Mouse (Mus musculus) intestine, embryonic 16.5 days (tissue): ENCODE results near the gene Cacna1a. TPM values are rescaled to one million over a fixed set of nuclear protein-coding genes. Genes with fewer than 3 reads are reported as not detected.

ENCODE experiments used
- ATAC-seq: fragments of 200-750 bp; cut with Nextera tagmentation; 2 replicates; pipeline ENCODE4 v1.8.0; 2017; ENCODE audit warnings: moderate TSS enrichment, moderate library complexity
- H3K27ac ChIP-seq: fragments of 300-500 bp; sonication (generic); 2 replicates; pipeline ENCODE4 v1.5.1; 2014; ENCODE audit warnings: mild to moderate bottlenecking, low read length
- H3K27me3 ChIP-seq: fragments of 300-500 bp; sonication (generic); replicated peaks from 2 replicates; pipeline ENCODE4 v1.6.1; 2014; ENCODE audit warnings: low read length, control low read depth, mixed read lengths; ENCODE audit not compliant: control insufficient read depth, insufficient read depth
- H3K36me3 ChIP-seq: fragments of 300-500 bp; sonication (generic); 2 replicates; pipeline ENCODE4 v1.6.1; 2014; ENCODE audit warnings: low read length, control low read depth; ENCODE audit not compliant: control insufficient read depth, insufficient read depth
- H3K4me1 ChIP-seq: fragments of 300-500 bp; sonication (generic); 2 replicates; pipeline ENCODE4 v1.6.1; 2014; ENCODE audit warnings: low read length, control low read depth, mixed read lengths; ENCODE audit not compliant: control insufficient read depth, insufficient read depth
- H3K4me2 ChIP-seq: fragments of 300-500 bp; sonication (generic); 2 replicates; pipeline ENCODE4 v1.6.1; 2014; ENCODE audit warnings: low read depth, low read length, control low read depth
- H3K4me3 ChIP-seq: fragments of 300-500 bp; sonication (generic); 2 replicates; pipeline ENCODE4 v1.5.1; 2014; ENCODE audit warnings: mild to moderate bottlenecking, low read length
- H3K9ac ChIP-seq: fragments of 300-500 bp; sonication (generic); 2 replicates; pipeline ENCODE4 v1.6.1; 2014; ENCODE audit warnings: low read depth, low read length
- H3K9me3 ChIP-seq: fragments of 300-500 bp; sonication (generic); 2 replicates; pipeline ENCODE4 v1.6.1; 2016; ENCODE audit warnings: low read length, control low read depth; ENCODE audit not compliant: control insufficient read depth
- WGBS: fragments of 180-500 bp; shearing (Covaris S2); extraction: QIAGEN DNeasy Blood & Tissue Kit; methylation state at CpG from one replicate; pipeline ENCODE4 v1.1.7; 2014; 5-methylcytosine and 5-hydroxymethylcytosine counted together
- polyA plus RNA-seq: library from polyadenylated mRNA; unstranded; fragments of >200 nt; fragmentation: Nextera tagmentation; extraction: Ambion mirVana; gene quantifications from 2 replicates; pipeline ENCODE4 v1.2.1, GENCODE M21; 2015

Gene Cacna1a
- polyA plus RNA-seq, 1 experiment from 2014 or later: 2.5 TPM

DNA sequence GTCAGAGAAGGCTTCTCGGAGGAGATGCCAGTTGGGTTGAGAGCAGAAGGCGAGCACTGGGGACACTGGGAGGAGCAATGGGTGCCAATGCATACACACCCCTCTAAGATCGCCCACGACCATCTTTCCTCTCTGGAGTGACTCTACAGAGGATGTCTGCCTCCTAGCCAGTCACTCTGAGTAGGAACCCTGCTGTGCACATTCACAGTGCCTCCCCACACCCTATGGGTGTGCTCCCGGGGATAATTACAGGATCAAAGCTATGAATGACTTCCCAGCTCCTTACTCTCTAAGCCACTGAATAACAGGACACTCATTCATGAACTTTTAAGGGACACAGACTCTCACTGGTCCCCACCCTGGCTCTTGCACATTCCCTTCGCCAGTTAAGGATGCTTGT lies 151.1 kb downstream of the Cacna1a start:
- no peak for ATAC-seq
- no peaks in the 10 kb centered on the region for H3K9me3 ChIP-seq
- no peak overlapping the region for H3K4me3 ChIP-seq
- H3K4me1 ChIP-seq: no peaks in the 10 kb centered on the region
- no peaks in the 10 kb centered on the region for H3K36me3 ChIP-seq
- no peak overlapping the region for H3K9ac ChIP-seq
- no peaks in the 10 kb centered on the region for H3K27me3 ChIP-seq
- 50% methylated on average over 6 of the region's 6 CpGs for WGBS
- H3K4me2 ChIP-seq: no peak overlapping the region
- no peak overlapping the region for H3K27ac ChIP-seq

DNA sequence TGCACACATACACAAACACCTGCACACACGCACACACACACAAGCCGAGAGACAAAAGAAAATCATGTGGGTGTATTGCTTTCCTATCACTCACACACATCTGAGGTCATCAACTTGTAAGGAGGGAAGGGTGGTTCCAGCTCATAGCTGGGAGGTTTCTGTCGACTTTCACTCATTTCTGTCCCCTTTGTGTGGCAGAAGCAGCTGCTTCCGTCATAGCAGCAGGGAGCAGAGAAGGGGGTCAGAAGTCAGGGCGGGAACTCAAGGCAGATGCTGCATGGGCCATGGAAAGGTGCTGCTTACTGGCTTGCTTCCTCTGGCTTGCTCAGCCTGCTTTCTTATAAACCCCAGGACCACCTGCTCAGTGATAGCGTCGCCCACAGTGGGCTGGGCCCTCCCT lies 154.2 kb downstream of the Cacna1a start:
- 73% methylated on average over 7 of the region's 7 CpGs for WGBS
- no peak for ATAC-seq
- no peaks in the 10 kb centered on the region for H3K36me3 ChIP-seq

DNA sequence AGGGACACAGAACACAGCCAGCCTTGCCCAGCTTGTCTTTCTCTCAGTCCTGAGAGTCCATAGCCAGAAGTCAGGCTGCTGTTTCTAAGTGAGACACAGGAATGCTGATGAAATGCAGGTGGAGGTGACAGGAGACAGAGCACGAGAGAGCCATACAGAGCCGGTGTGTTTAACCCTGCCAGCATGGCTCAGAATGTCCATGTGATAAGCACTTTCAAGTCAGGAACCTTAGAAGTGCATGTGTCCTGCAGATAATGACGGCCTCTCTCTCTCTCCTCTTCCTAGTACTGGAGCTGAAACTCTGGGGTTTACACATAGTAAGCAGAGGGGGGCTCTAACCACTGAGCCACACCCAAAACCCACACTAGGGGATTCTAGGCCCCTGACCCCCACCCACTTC lies 157.3 kb downstream of the Cacna1a start:
- ATAC-seq: no peak
- Histone ChIP-seq H3K4me1 (no peaks in the 10 kb centered on the region), H3K9me3 (no peaks in the 10 kb centered on the region), H3K27ac (no peak overlapping the region), H3K9ac (no peak overlapping the region), H3K27me3 (no peaks in the 10 kb centered on the region), H3K4me2 (no peak overlapping the region), H3K36me3 (no peaks in the 10 kb centered on the region), H3K4me3 (no peak overlapping the region)
- 52% methylated on average over 3 of the region's 3 CpGs for whole genome bisulfite sequencing

More for the DNA sequence above, 154.2 kb downstream of the Cacna1a start:
- no peaks in the 10 kb centered on the region for H3K27me3 ChIP-seq
- no peak overlapping the region for H3K4me2 ChIP-seq
- no peaks in the 10 kb centered on the region for H3K4me1 ChIP-seq
- no peak overlapping the region for H3K4me3 ChIP-seq
- H3K9me3 ChIP-seq: no peaks in the 10 kb centered on the region
- no peak overlapping the region for H3K9ac ChIP-seq
- no peak overlapping the region for H3K27ac ChIP-seq

- Histone ChIP-seq H3K9ac (no peak overlapping the region), H3K27ac (no peak overlapping the region), H3K4me1 (no peaks in the 10 kb centered on the region), H3K4me2 (no peak overlapping the region), H3K36me3 (no peaks in the 10 kb centered on the region), H3K9me3 (no peaks in the 10 kb centered on the region), H3K27me3 (peaks cover 3% of the 10 kb centered on the region; the same call in 1 of the 2 replicates), H3K4me3 (no peak overlapping the region)
- ATAC-seq: no peak
- WGBS: 79% methylated on average over 4 of the region's 4 CpGs
These were observed 164.2 kb downstream of the Cacna1a start for GRCm38 (mm10) chr8:84552457-84552856.

- no peak overlapping the region for H3K27ac ChIP-seq
- H3K27me3 ChIP-seq: peaks cover 9% of the 10 kb centered on the region
- no peak for ATAC-seq
- H3K4me2 ChIP-seq: no peak overlapping the region
- 84% methylated on average over 8 of the region's 8 CpGs for WGBS
- H3K9ac ChIP-seq: no peak overlapping the region
- no peaks in the 10 kb centered on the region for H3K4me1 ChIP-seq
- no peak overlapping the region for H3K4me3 ChIP-seq
- H3K36me3 ChIP-seq: no peaks in the 10 kb centered on the region
- no peaks in the 10 kb centered on the region for H3K9me3 ChIP-seq
These were observed 164.9 kb downstream of the Cacna1a start for GRCm38 (mm10) chr8:84553106-84553505.

GRCm38 (mm10) chr8:84553617-84554016 lies 165.4 kb downstream of the Cacna1a start:
- Histone ChIP-seq H3K4me3 (no peak overlapping the region), H3K4me2 (no peak overlapping the region), H3K27me3 (peaks cover 15% of the 10 kb centered on the region), H3K9me3 (no peaks in the 10 kb centered on the region), H3K27ac (no peak overlapping the region), H3K9ac (no peak overlapping the region), H3K36me3 (no peaks in the 10 kb centered on the region), H3K4me1 (no peaks in the 10 kb centered on the region)
- WGBS: 83% methylated on average over 4 of the region's 4 CpGs
- ATAC-seq: no peak

- no peak overlapping the region for H3K9ac ChIP-seq
- H3K27me3 ChIP-seq: peaks cover 23% of the 10 kb centered on the region
- no peak overlapping the region for H3K4me2 ChIP-seq
- no peak overlapping the region for H3K27ac ChIP-seq
- H3K9me3 ChIP-seq: no peaks in the 10 kb centered on the region
- no peak overlapping the region for H3K4me3 ChIP-seq
- ATAC-seq: no peak
- 44% methylated on average over 14 of the region's 14 CpGs for WGBS
- H3K4me1 ChIP-seq: 0 out of 2 replicates have a peak, but pooled peaks cover 2% of the 10 kb centered on the region
- H3K36me3 ChIP-seq: no peaks in the 10 kb centered on the region
These were observed 166.2 kb downstream of the Cacna1a start for GRCm38 (mm10) chr8:84554301-84555027.

GRCm38 (mm10) chr8:84555269-84555668 lies 167.0 kb downstream of the Cacna1a start:
- H3K4me2 ChIP-seq: no peak overlapping the region
- no peaks in the 10 kb centered on the region for H3K36me3 ChIP-seq
- H3K27ac ChIP-seq: no peak overlapping the region
- peaks cover 30% of the 10 kb centered on the region for H3K27me3 ChIP-seq
- no peak for ATAC-seq
- WGBS: 63% methylated on average over 7 of the region's 7 CpGs
- no peak overlapping the region for H3K9ac ChIP-seq
- no peaks in the 10 kb centered on the region for H3K9me3 ChIP-seq
- H3K4me1 ChIP-seq: 0 out of 2 replicates have a peak, but pooled peaks cover 2% of the 10 kb centered on the region
- H3K4me3 ChIP-seq: no peak overlapping the region

DNA sequence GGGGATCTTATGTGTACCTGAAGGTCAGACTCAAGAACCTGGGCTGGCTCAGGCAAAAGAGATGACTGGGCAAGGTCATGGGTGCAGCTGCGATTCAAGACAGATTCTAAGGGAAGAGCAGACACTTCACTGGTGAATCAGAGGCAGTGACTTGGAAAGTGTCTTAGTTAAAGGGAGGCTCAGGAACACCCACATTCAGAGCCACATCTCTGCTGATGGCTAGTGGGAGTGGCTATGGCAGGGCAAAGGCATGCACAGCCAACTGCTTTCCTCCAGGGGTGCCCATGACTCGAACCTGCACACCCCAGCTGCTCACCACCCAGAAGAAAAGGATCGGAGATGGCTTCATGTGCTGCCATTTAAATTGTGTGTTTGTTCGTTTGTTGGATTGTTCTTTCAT lies 169.7 kb downstream of the Cacna1a start:
- H3K27me3 ChIP-seq: peaks cover 34% of the 10 kb centered on the region
- WGBS: 79% methylated on average over 4 of the region's 4 CpGs
- no peak overlapping the region for H3K27ac ChIP-seq
- H3K36me3 ChIP-seq: no peaks in the 10 kb centered on the region
- no peak overlapping the region for H3K4me3 ChIP-seq
- ATAC-seq: no peak
- 0 out of 2 replicates have a peak, but pooled peaks cover 2% of the 10 kb centered on the region for H3K4me1 ChIP-seq
- H3K4me2 ChIP-seq: no peak overlapping the region
- no peak overlapping the region for H3K9ac ChIP-seq
- no peaks in the 10 kb centered on the region for H3K9me3 ChIP-seq
